Mouse (Mus musculus) bone marrow macrophage, adult 2 months (primary cell): ENCODE data around the gene Mttp. TPM values are rescaled to one million over a fixed set of nuclear protein-coding genes. Genes with fewer than 3 reads are reported as not detected.

Experiments
- H3K27ac ChIP-seq: 2 replicates; pipeline ENCODE4 v1.5.1; 2012; ENCODE audit warnings: low read depth, low read length; ENCODE audit not compliant: insufficient read depth
- H3K4me1 ChIP-seq: 2 replicates; pipeline ENCODE4 v1.6.1; 2012; ENCODE audit warnings: low read length; ENCODE audit not compliant: control insufficient read depth, insufficient read depth
- H3K4me3 ChIP-seq: 2 replicates; pipeline ENCODE4 v1.5.1; 2012; ENCODE audit warnings: mild to moderate bottlenecking, low read length, moderate library complexity; ENCODE audit not compliant: insufficient read depth
- CTCF ChIP-seq: IDR thresholded peaks from 2 replicates; pipeline ENCODE4 v1.5.1; 2012; ENCODE audit warnings: low read depth, mild to moderate bottlenecking, low read length, moderate library complexity
- POLR2A ChIP-seq: IDR thresholded peaks from 2 replicates; pipeline ENCODE4 v1.6.1; 2012; ENCODE audit warnings: mild to moderate bottlenecking, low read depth, low read length, borderline replicate concordance
- polyA plus RNA-seq: library from polyadenylated mRNA; stranded (reverse); fragments of >200 nt; gene quantifications from 2 replicates; pipeline ENCODE4 v1.2.4, GENCODE M21; 2012; ENCODE audit not compliant: missing spikeins, insufficient read depth, insufficient read length

Mttp gene
- polyA plus RNA-seq, 1 experiment, result 1.0 TPM

GRCm38 (mm10) chr3:138095718-138096117, 49.0 kb downstream of the Mttp start:
- TF ChIP-seq POLR2A (no peak), CTCF (no peak)
- H3K27ac ChIP-seq, result no peak overlapping the region
- H3K4me1 ChIP-seq, result peaks cover 2% of the 10 kb centered on the region; the same call in 1 of the 2 replicates

DNA sequence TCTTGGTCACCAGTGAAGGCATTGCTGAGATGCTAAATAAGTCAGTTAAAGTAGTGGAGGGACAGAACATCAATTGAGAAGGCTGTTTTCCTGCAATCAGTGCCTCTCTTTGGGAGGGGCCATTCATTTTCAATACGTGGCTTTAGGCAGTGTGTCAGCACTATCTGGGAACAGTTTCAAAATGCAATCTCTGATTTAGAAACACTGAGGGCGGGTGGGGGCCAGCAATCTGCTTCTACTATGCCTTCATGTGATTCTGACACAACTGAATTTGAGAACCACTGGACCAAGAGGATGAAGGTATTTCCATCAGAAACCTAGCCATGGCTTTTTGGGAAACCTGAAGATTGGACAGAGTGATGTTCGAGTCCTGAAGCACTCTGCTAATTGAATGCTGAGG, 49.5 kb downstream of the Mttp start:
- Histone ChIP-seq H3K4me3 (no peak overlapping the region), H3K27ac (no peak overlapping the region), H3K4me1 (peaks cover 2% of the 10 kb centered on the region; the same call in 1 of the 2 replicates)
- TF ChIP-seq POLR2A (no peak), CTCF (no peak)

More at GRCm38 (mm10) chr3:138095718-138096117, 49.0 kb downstream of the Mttp start:
- no peak overlapping the region for H3K4me3 ChIP-seq

DNA sequence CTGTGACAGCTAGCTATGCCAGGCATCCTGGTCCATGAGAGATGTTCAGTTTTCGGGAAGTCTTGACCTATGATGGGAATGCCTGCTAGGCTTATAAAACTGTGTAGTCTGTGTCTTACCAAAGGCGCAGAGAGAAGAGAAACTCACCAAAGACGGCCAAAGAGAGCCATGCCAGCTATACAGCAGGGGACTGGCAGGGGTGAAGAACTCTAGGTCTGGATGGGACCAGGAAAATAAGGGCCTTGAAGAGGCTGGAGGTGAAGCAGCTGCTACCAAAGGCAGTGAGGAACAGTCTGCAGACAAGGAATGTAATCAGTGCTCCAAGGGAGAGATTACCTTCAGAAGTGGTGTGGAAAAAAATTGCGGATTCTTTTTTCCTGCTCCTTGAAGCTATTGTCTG, 60.9 kb downstream of the Mttp start:
- TF ChIP-seq POLR2A (no peak), CTCF (no peak)
- Histone ChIP-seq H3K27ac (no peak overlapping the region), H3K4me3 (no peak overlapping the region), H3K4me1 (no peaks in the 10 kb centered on the region)

DNA sequence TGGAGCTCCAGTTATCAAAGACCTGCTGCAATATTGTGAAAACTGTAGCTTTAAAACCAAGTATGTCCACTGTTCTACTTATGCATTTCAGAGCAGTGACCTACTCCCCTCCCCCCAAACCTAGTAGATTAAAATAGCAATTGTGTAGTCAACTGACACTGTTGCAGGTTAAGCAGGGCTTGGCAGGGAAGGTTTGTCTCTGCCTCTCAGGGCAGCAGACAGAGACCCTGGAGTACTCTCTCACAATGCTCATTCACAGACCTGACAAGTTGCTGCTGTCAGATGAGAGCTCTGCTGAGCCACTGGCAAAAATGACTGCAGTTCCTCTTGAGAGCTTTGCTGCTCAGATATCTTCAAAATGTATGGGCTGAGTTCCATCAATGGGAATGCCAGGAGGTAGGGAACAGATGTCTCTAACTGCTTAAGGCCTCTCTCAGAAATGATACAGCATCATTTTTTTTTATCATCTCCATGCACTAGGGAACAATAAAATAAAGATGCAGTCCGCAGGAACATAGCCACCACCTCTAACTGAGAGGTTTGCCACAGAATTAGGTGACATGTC, 61.6 kb downstream of the Mttp start:
- no peak overlapping the region for H3K4me3 ChIP-seq
- H3K27ac ChIP-seq, result no peak overlapping the region
- TF ChIP-seq POLR2A, result no peak
- TF ChIP-seq CTCF, result no peak
- H3K4me1 ChIP-seq, result no peaks in the 10 kb centered on the region

GRCm38 (mm10) chr3:138078701-138079100, 66.1 kb downstream of the Mttp start:
- TF ChIP-seq POLR2A, result no peak
- no peak for TF ChIP-seq CTCF
- Histone ChIP-seq H3K4me3 (no peak overlapping the region), H3K27ac (no peak overlapping the region), H3K4me1 (no peaks in the 10 kb centered on the region)

DNA sequence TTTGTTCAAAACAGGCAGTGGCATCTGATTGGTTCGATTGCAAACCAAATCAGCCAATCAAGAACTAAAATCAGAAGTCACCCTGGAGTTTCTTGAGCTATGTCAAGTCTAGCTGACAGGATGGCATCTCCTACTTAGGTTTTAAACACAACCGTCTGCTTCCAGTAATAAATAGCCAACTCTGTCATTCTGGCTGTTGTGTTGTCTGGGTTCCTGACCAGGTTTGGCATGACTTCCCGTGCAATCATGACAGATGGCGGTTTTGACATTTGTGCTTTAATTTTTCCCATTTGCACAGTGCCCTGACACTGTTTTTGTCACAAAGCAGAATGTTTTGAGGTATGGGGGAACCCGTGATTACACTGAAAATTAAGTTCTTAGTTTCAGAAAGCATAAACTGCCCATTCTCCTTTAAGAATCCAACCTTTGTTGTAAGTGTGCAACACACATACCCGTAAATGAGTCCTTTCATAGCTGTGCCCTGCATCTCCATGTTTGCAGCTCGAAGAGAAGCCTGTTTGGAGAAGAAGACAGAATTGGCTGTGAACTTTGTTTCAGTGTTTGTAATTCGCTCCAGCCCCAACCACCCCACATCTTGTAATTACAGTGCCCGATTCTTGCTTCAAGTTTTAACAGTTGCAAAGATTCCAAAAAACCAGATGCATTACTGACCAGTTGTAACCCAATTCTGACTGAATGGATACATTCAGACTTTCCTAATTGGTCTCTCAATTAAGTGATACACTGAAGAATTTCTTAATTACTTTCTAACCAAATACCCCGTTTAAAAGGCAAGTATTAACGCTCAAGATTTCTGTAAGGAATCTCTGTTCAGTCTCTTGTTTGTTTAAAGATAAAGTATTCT, 67.1 kb downstream of the Mttp start:
- no peak for TF ChIP-seq CTCF
- no peak for TF ChIP-seq POLR2A
- no peak overlapping the region for H3K4me3 ChIP-seq

GRCm38 (mm10) chr3:138075209-138075608, 69.6 kb downstream of the Mttp start:
- TF ChIP-seq CTCF (no peak), POLR2A (no peak)
- Histone ChIP-seq H3K4me1 (no peaks in the 10 kb centered on the region), H3K4me3 (no peak overlapping the region), H3K27ac (no peak overlapping the region)

More for the DNA sequence above, 67.1 kb downstream of the Mttp start:
- no peaks in the 10 kb centered on the region for H3K4me1 ChIP-seq
- no peak overlapping the region for H3K27ac ChIP-seq

- Histone ChIP-seq H3K27ac (no peak overlapping the region), H3K4me1 (no peaks in the 10 kb centered on the region), H3K4me3 (no peak overlapping the region)
- TF ChIP-seq POLR2A (no peak), CTCF (no peak)
Measured at GRCm38 (mm10) chr3:138074214-138074613, 70.6 kb downstream of the Mttp start.

GRCm38 (mm10) chr3:138071476-138072073, 73.2 kb downstream of the Mttp start:
- Histone ChIP-seq H3K4me3 (no peak overlapping the region), H3K27ac (no peak overlapping the region), H3K4me1 (no peaks in the 10 kb centered on the region)
- TF ChIP-seq POLR2A, result no peak
- no peak for TF ChIP-seq CTCF

GRCm38 (mm10) chr3:138071004-138071403, 73.8 kb downstream of the Mttp start:
- Histone ChIP-seq H3K27ac (no peak overlapping the region), H3K4me1 (no peaks in the 10 kb centered on the region), H3K4me3 (no peak overlapping the region)
- TF ChIP-seq POLR2A (no peak), CTCF (no peak)
